Mouse (Mus musculus): ENCODE measurements around the gene Syn3.

DNA sequence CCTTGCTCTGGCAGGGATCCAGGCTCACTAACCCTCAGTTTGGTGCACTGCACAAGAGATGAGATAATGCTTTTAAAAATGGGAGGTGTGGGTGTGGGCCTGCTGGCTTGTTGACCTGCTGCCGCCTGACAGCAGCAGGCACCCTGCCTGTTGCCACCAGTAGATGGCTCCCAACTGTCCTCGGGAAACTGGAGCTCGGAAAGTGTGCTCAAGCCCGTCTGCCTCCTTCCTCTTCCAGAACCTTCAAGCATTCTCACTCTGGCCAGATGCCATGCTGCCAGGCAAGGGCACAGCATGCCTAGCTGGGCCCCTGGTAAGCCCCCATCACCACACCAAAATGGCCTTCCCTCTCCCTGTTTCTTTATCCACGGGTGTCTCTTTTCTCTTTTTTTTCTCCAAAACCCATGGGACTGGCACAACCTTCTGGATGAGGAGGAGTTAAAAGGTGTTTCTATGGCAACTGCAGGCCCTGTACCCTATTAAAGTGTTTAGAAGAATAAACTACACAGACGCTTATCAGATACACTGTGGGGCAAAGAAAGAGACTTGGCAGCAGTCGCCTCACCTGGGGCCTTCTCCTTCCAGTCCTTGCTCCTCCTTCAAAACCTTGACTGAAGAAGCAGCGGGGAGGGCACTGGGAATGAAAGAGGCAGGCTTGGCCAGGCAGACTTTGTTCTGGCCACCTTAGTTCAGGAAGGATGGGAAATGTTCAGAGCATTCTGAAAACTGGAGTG, 195.8 kb downstream of the Syn3 start:
- TF ChIP-seq GATA1 (IDR thresholded peaks at IDR 0.05; ENCODE audit: borderline replicate concordance, low read length) (no peak), FLI1 (IDR thresholded peaks at IDR 0.05; ENCODE audit: low read length) (no peak)
